Mouse (Mus musculus) stomach, postnatal 0 days (tissue): ENCODE measurements around the gene 3110040M04Rik. TPM values are rescaled to one million over a fixed set of nuclear protein-coding genes. Genes with fewer than 3 reads are reported as not detected.
A peak's percentile ranks its signal among the peaks of the same experiment; 100 is the strongest.

ENCODE experiments used
- ATAC-seq: fragments of 200-750 bp; cut with Nextera tagmentation; 2 replicates; pipeline ENCODE4 v1.8.0; 2017; ENCODE audit not compliant: low FRiP score, low TSS enrichment
- DNase-seq: peaks from one replicate; pipeline ENCODE4 v3.0.0-alpha.2; 2016; ENCODE audit warnings: low spot score
- H3K27ac ChIP-seq: fragments of 300-500 bp; sonication (generic); replicated peaks from 2 replicates; pipeline ENCODE4 v1.5.1; 2014; ENCODE audit warnings: mild to moderate bottlenecking, control low read depth
- H3K27me3 ChIP-seq: fragments of 300-500 bp; sonication (generic); 2 replicates; pipeline ENCODE4 v1.6.1; 2014; ENCODE audit warnings: low read length; ENCODE audit not compliant: control insufficient read depth, insufficient read depth
- H3K36me3 ChIP-seq: fragments of 300-500 bp; sonication (generic); 2 replicates; pipeline ENCODE4 v1.6.1; 2014; ENCODE audit warnings: low read length, mixed read lengths; ENCODE audit not compliant: control insufficient read depth, insufficient read depth
- H3K4me1 ChIP-seq: fragments of 300-500 bp; sonication (generic); replicated peaks from 2 replicates; pipeline ENCODE4 v1.6.1; 2014; ENCODE audit warnings: antibody characterized with exemption; ENCODE audit not compliant: control insufficient read depth, insufficient read depth
- H3K4me2 ChIP-seq: fragments of 300-500 bp; sonication (generic); replicated peaks from 2 replicates; pipeline ENCODE4 v1.6.1; 2014; ENCODE audit warnings: low read depth, mild to moderate bottlenecking, control low read depth, moderate library complexity
- H3K4me3 ChIP-seq: fragments of 300-500 bp; sonication (generic); 2 replicates; pipeline ENCODE4 v1.5.1; 2014; ENCODE audit warnings: low read depth, low read length, control low read depth
- H3K9ac ChIP-seq: fragments of 300-500 bp; sonication (generic); 2 replicates; pipeline ENCODE4 v1.6.1; 2014; ENCODE audit warnings: mild to moderate bottlenecking, low read length, control low read depth, mixed read lengths
- H3K9me3 ChIP-seq: fragments of 300-500 bp; sonication (generic); 2 replicates; pipeline ENCODE4 v1.6.1; 2016; ENCODE audit warnings: low read length; ENCODE audit not compliant: control insufficient read depth
- CTCF ChIP-seq: IDR thresholded peaks from 2 replicates; pipeline ENCODE4 v1.5.1; 2016; ENCODE audit warnings: antibody characterized with exemption, low read depth, mild to moderate bottlenecking, moderate library complexity
- EP300 ChIP-seq: optimal IDR thresholded peaks from 2 replicates; pipeline ENCODE3; 2016; ENCODE audit warnings: antibody characterized with exemption
- WGBS: fragments of 180-500 bp; shearing (Covaris S2); extraction: QIAGEN DNeasy Blood & Tissue Kit; methylation state at CpG from one replicate; pipeline ENCODE4 v1.1.7; 2014; 5-methylcytosine and 5-hydroxymethylcytosine counted together
- polyA plus RNA-seq: library from polyadenylated mRNA; unstranded; fragments of >200 nt; fragmentation: Nextera tagmentation; extraction: Ambion mirVana; gene quantifications from 2 replicates; pipeline ENCODE4 v1.2.1, GENCODE M21; 2015

The 3110040M04Rik gene
- polyA plus RNA-seq, 1 experiment from 2014 or later = not detected

- H3K4me3 ChIP-seq = no peak overlapping the region; the same call in 1 of the 2 replicates
- no peaks in the 10 kb centered on the region for H3K27me3 ChIP-seq
- H3K27ac ChIP-seq = no peak overlapping the region
- WGBS = 37% methylated on average over 18 of the region's 18 CpGs
- TF ChIP-seq EP300 (no peak), CTCF (0 out of 2 replicates have a peak, but pooled peaks have one; percentile 8)
- no peak overlapping the region for H3K9ac ChIP-seq
- peak; percentile 80; the same call in 1 of the 2 replicates for ATAC-seq
- H3K4me2 ChIP-seq = peak overlapping the region; percentile 35
- DNase-seq = peak; percentile 36
- H3K36me3 ChIP-seq = no peaks in the 10 kb centered on the region
- H3K4me1 ChIP-seq = no peaks in the 10 kb centered on the region
- H3K9me3 ChIP-seq = no peaks in the 10 kb centered on the region
These were observed 46.7 kb downstream of the 3110040M04Rik start for GRCm38 (mm10) chr1:151250529-151251193.

GRCm38 (mm10) chr1:151251194-151252010 lies 47.5 kb downstream of the 3110040M04Rik start:
- TF ChIP-seq CTCF (no peak), EP300 (no peak)
- Histone ChIP-seq H3K36me3 (no peaks in the 10 kb centered on the region), H3K9me3 (no peaks in the 10 kb centered on the region), H3K4me1 (no peaks in the 10 kb centered on the region), H3K9ac (no peak overlapping the region), H3K4me2 (peak overlapping the region; percentile 35), H3K4me3 (no peak overlapping the region; the same call in 1 of the 2 replicates), H3K27me3 (no peaks in the 10 kb centered on the region), H3K27ac (no peak overlapping the region)
- 74% methylated on average over 14 of the region's 14 CpGs for WGBS
- ATAC-seq (peak; percentile 38; the same call in 1 of the 2 replicates), DNase-seq (no peak)

Other genes starting within 250 kb of the 3110040M04Rik start
- gene Hmcn1, start 210.7 kb upstream of the 3110040M04Rik start, polyA plus RNA-seq = 7.5 and 8.0 TPM in 2 replicates
- not detected in 2 replicates for gene Gm47985, start 21.6 kb upstream of the 3110040M04Rik start, polyA plus RNA-seq
- 0.05 TPM in 1 of 2 replicates, not detected in the other for gene Gm8947, start 11.7 kb upstream of the 3110040M04Rik start, polyA plus RNA-seq
- not detected in 2 replicates for gene Gm47995, start 5.7 kb upstream of the 3110040M04Rik start, polyA plus RNA-seq
- gene Gm47996, start 6.0 kb downstream of the 3110040M04Rik start, polyA plus RNA-seq = not detected in 2 replicates
- gene Ivns1abp, start 140.4 kb downstream of the 3110040M04Rik start, polyA plus RNA-seq = 92.8 and 97.5 TPM in 2 replicates
- 25.1 and 25.6 TPM in 2 replicates for gene Swt1, start 224.3 kb downstream of the 3110040M04Rik start, polyA plus RNA-seq
- gene Trmt1l, start 224.4 kb downstream of the 3110040M04Rik start, polyA plus RNA-seq = 15.2 and 15.9 TPM in 2 replicates